Mouse (Mus musculus) ES-CJ7 (cell line): ENCODE data around the gene Cpa2.

Experiments used
- DNase-seq: peaks from one replicate; pipeline ENCODE4 v3.0.0; 2011; ENCODE audit warnings: low read depth, low spot score

Cpa2 gene

DNA sequence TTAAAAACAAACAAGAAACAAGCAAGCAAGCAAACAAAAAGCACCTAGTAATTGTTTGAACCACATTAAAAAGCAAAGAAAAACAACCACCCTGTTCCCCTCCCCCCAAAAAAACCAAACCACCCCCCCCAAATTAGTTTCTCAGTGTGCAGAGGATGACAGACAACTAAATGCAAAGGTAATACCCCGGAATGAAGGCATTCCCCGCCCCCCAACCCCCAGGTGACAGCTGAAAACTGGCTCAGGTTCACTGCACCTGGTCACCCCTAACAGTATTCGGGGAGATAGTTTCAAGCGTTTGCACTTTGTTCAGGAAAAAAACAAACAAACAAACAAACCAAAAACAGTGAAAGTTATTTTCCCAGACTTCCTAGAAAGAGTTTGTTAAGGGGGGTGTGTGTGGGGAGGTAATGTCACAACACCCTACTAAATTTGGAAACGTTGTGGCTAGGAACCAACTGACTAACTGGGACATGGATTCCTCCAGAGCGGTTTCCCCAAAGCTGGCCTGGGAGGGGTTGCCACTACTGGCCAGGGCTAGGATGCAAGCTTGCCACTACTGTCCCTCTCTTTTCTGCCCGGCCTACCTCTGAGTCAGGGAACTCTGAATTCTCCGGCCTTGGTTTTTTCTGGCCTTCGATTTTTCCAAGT, 6.4 kb downstream of the Cpa2 start:
- no peak for DNase-seq

DNA sequence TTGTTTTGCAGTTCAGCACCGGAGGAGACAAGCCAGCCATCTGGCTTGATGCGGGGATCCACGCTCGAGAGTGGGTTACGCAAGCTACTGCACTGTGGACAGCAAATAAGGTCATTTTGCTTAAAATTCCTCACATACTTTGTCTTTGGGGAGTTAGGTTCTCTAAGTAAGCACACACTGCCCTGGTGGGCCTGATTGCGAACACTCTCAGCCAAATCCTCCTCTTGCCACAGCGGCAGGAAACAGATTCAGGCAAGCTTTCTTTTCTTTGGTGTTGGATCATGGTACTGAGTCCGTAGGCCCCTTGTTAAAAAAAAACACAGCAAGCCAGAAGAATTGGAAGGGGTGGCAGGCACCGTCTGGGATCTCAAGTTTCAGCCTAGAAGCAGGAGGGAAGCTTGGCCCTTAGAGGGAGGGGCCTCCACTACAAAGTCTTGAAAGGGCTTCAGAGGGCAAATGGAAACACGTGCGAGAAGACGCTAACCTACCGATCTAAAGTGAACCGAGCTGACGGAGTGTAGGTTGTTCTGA, 7.9 kb downstream of the Cpa2 start:
- DNase-seq = peak; percentile 80

DNA sequence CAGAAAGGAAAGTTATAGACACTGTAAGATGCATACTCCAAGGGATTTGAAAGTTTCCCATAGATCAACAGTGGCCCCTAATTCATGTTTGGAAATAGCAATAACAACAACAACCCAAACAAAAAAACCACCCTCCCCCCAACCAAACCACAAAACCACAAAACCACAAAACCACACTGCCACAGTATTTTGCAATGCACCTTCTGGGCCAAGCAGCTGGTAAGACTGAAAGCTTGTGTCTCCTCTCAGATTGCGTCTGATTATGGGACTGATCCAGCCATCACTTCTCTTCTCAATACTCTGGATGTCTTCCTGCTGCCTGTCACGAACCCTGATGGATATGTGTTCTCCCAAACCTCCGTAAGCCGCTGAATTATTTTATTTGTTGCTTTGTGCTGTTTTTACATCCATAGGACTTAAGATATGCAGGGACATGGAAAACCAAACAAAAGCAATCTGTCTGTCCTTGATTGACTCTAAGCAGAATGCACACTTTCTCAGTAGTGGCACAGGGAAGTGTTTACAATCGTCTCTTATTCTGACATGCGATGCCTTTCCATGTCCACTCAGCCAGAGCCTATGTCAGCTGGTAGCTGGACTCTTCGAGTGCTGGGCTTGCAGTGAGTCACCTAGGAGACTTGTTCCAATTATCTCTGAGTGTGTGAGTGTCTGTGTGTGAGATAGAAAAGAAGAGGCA, 9.3 kb downstream of the Cpa2 start:
- DNase-seq = no peak

DNA sequence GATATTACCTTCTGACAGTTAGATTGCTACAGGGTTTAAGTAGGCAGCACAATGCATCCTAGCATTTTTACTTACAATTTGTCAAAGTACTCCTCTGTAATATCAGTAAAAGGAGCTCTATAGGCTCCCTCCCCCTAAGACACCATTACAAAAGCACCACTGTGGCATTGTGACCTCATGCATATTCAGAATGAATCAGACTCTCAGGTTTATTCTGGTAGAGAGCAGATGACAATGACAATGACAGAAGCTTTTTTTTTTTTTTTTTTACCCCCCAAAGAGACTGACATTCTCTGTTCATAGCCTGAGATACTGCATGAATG, 9.8 kb downstream of the Cpa2 start:
- no peak for DNase-seq

DNA sequence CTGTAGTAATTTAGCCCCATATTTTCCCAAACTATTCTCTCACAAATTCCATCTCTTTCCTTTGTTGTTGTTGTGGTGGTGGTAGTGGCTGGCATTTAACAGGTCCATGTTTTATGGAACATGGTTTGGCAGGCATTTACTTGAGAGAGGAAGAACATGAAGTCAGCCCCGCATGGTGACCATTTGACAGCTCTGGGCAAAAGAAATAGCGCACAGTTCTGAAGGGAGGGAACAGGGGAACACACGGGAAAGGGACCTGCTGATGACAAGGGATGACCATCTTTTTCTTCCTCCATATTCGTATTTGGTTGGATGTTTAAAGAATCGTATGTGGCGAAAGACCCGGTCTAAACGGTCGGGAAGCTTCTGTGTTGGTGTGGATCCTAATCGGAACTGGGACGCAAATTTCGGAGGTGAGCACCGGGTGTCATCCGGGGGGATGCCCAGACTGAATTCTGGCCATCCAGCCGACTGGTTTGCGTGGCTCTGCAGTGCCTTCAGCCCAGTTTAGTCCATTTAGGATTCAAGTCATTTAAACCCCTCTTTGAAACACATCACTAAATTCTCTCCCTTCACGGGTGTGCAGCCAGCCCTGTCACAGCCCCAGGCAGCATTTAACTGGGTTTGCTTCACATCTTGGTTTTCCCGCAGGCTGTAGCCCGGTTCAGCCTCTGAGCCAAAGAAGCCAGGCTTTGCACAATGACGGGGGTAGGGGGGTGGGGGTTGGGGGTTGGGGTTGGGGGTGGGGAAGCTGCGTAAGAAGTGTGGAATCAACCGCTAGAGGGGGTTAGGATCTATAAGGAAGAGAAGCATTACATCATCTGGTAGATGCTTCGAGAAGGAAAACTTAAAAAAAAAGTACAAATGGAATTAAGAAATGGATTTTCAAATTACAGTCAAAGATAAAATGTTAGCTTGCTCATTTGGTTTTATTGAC, 10.5 kb downstream of the Cpa2 start:
- DNase-seq = peak; percentile 78

DNA sequence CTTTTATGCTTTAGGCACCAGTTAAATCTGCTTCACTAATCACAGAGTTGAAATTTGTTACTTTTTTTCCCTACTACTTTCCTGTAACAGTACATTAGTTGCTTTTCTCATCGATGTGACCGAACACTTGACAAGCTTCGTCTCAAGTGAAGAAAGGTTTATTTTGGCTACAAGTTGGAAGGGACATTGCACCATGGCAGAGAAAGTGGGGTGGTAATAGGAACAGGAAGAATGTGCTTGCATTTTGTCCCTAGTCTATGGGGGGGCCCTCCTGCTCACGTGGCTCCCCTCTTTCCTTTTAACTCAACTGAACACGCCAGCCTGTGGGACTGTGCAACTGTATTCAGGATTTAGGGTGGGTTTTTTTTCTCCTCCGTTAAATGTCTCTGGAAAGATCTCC, 11.2 kb downstream of the Cpa2 start:
- no peak for DNase-seq

DNA sequence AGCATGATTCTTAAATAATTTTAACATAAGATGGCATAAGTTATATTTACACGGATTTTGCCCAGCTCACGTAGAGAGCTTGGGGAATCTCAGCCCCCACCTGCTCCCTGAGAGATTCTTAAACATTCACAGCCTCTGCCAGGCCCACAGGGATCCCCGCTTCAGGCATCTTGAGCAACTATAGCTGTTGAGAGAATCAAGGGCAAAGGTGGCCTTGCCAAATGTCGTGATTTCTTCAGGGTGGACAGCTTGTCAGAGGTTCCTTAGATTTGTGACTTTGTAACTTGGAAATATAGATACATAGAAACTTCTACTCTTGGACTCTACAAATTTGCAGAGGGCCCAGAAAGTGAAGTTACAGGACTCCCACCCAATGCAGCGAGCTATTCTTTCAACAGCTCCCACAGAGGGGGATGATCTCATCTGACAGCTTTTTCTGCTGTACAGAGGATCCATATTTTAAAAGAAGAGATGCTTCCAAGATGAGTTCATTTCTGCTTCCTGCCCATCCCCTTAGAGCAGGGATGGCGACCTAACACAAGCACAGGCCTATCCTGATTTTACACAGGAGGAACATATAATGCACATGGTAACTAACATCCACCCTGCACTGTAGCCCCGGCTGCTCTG, 12.1 kb downstream of the Cpa2 start:
- DNase-seq = no peak

DNA sequence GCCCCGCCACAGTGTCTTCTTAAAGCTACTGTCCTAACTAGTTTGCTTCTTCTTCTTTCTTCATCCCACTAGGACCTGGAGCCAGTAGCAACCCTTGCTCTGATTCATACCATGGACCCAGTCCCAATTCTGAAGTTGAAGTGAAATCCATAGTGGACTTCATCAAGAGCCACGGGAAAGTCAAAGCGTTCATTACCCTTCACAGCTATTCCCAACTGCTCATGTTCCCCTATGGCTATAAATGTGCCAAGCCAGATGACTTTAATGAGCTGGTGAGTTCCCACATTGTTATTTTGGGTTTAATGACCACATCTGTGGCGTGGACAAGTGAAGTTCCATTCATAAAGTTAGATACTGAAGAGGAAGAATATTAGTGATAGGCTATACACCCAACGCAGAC, 12.7 kb downstream of the Cpa2 start:
- no peak for DNase-seq

DNA sequence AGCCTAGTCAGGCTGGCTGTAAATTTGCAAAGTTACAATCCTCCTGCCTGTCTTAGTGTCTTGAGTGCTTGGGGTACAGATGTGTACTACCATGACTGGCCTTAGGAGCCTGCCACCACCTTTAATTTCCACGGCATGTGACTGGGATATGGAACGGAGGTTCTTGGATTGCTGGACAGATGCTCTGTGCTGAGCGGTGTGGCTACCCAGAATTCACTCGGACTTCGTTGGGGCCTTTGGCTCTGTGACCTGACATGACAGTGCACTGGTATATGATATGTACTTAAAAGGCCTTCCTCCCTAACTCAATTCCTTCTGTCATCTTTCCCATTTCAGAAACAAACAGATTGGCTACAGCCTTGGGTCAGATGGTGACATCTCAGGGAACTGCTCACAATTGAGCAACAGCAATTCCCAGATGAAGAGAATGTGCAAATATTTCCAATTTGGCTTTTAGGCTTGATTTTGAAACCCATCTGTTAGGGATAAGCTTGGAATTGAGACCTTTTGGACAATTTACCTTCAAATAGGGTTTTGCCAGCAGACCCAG, 13.3 kb downstream of the Cpa2 start:
- DNase-seq = no peak

DNA sequence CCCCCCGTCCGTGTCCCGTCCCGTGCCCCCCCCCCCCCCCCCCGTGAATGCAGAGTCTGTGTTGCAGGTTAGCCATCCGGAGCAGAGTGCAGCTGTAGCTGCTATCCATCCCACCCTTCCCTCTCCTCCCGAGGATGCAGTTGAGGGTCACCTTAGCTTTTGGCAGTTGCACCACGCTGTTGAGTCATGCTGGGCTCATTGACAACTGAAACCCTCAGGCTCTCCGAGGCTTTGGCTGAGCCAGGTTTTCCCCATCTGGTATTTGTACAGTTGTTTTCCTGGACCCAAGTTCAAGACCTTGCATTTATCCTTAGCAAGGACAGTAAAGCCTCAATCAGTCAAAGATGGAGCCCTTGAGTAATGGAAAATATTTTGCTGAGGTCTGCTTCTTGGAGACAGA, 14.7 kb downstream of the Cpa2 start:
- peak; percentile 43 for DNase-seq

DNA sequence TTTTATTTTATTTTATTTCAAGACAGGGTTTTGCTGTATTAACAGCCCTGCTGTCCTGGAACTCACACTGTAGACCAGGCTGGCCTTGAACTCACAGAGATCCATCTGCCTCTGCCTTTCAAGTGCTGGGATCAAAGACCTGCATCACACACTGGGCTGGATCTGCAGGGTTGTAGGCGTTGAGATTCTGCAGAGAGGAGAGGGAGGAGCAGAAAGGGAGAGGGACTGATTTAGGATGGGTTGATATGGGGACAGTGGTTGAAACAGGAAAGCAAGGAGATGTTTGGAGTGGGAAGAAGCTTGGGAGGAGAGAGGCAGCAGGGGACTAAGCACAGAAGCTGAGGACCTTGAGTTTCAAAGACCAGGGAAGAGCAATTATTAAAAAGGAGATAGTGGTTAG, 18.3 kb downstream of the Cpa2 start:
- no peak for DNase-seq

DNA sequence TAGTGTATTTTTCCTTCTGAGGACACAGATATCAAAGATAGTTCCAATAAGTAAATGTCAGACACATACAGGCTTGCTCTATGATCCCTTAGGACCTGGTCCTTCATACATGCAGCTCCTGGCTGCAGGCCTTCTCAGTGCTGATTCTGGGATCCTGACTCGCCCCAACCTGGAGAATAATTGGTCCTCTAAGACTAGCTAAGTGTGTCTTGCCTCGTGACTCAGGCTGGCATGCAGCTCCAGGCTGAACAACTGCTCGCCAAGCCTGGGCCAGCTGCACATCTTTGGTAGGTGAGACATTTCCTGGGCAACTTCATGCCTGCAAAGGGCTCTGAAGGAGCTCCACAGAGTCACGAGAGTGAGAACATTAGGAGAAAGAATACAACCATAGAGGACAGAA, 20.8 kb downstream of the Cpa2 start:
- no peak for DNase-seq

DNA sequence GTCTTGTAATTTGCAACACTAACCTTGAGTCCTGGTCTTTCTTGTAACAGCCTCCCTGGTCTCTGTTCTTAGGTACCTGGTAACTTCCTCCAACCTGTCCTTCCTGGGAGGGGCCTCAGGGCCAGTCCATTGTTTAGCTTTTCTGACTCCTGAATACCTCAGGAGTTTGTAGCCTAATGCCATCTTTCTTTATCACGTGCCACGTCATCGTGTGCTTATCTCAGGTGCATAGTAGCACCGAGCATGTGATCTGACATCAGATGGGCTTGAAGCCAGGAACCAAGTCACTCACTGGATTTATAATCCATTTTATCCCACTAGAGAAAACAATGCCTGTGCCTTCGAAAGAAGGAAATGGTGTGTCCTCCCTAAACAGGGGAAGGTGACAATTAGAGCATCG, 22.2 kb downstream of the Cpa2 start:
- DNase-seq = no peak

DNA sequence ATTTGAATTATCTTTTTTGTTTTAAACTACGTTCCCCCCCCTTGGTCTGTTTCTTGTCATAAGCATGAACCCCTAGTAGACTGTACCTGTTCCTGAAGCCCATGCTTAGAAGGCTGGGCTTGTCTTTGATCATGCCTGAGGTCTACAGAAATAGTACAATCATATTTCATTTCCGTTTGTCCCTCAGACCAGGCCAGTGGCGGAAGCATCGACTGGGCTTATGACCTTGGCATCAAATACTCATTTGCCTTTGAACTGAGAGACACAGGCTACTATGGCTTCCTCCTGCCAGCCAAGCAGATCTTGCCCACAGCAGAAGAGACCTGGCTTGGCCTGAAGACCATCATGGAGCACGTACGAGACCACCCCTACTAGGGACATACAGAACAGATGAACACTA, 22.7 kb downstream of the Cpa2 start:
- DNase-seq = no peak

DNA sequence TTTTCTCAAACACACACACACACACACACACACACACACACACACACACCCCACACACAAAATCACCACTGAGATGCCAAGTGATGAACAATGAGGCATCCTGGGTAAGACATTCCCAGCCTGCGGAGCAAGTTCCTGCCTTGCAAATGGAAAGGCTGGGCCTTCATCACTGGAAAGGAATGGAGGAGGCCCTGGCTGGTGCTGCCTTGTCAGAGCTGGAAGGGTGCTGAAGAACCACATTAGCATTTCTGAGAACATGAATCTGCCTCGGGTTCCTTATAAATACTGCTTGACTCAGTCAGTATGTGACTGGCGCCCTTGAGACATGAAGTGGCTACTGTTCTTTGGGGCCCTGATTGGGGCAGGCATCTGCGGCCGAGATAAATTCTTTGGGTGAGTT, 26.7 kb downstream of the Cpa2 start, which contains the start of gene Cpa4:
TSS of gene Cpa4 (plus strand) at position 301 of the 400 bp plus-strand sequence.
- DNase-seq = no peak

DNA sequence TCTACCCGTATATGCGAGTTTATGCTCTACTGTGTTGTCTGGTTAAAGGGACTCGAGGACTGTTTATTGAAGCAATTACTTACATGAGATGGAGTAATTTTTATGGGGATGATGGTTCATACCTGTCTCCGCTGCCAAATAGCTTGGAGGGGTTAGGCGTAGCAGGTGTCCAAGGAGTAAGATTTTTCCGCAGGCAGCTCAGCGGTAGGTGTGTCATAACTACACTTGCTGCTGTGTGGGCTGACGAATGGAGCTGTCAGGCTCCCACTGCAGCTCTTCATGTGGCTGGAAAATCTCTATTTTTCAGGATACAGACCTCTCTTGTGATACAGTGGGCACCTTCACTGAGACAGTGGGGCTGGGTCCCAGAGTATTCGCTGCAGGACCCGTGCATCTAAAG, 27.9 kb downstream of the Cpa2 start:
- DNase-seq = no peak

DNA sequence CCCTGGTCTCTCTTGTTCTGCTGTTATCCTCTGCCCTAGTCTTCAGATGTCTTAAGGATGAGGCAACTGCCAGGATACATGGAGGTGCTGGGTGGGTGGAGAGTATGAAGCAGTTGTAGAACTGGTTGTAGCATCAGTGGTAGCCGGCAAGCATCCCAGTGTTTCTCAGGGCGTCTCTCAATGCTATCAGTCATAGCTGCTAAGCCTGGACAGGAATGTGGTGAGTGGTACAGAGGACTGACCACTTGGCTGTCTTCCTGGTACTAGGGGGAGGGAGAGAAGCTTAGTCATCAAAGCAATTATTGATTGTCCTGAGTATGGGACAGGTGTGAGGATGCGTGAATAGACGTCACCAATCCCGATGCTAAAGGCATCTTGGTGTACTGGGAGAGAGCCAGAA, 28.6 kb downstream of the Cpa2 start:
- DNase-seq = no peak

DNA sequence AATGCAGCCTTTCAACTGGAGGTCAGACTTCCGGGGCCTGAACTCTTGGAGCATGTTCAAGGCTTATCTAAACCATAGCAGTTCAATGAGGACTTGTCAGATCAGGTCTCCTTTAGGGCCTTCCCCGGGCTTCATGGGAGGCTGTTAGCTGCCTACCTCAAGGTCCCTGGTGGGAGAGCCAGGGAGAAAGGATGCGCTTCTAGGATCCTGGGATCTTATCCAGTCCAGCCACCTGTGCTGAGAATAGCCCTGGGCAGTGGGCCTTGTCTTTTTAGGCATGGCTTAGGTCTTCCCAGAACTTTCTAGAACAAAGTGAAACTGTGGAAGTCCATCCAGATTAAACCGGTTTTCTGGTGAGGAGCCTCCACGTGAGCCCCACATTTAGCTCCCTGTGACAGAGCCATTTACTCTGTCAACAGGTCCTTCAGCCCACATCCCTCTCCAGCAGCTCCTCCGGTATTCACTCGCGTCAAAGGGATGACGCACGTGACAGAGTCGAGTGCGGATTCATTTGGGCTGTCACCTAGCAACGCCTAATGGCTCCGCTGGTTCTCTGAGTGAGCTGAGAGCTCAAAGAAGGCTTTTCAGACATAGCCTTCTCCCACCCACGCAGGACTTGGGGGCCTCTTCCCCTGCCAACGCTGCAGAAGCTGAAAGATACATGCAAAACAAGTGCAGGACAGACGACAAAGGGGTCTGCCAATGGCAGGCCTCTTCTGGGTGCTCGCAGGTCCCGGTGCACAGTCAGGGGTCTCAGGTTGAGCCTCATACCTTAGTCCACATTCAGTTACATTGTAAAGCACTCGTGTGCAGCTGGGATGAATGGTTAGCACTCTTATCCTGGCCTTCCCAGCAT, 31.3 kb downstream of the Cpa2 start:
- DNase-seq = peak; percentile 39

DNA sequence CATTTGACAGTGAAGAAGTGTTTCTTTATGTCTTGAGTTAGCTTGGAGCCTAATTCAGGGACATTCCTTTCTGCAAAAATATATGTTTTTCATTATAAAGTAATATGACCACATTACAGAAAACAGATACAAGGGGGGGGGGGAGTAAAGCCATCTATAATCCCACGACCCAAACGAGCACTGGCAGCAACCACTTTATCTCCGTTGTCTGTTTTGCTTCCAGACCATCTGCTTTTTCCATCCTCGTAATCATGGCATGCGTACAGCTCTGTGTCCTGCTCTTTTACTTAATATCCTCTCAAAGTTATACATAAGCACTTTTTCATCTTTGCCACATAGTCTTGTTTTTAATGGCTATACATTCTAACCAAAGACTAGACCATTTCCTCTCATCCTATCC, 32.0 kb downstream of the Cpa2 start:
- no peak for DNase-seq

DNA sequence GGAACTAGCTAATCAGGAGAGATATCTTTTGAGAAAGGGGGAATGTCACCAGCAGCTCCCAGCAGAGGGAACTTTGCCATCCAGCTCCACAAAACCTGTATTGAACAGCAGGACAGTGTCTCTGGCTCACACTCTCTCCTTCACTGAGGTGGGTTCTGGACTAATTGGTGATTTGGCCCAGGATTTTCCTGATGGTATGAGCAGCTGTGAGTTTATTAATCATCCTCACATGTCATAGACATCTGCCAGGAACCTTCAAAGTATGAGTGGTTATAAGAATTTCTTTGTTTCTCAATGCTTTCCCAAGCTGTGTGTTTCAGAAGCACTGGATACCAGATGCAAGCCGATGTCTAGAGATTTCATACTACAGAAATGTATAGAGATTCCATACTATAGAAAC, 33.6 kb downstream of the Cpa2 start:
- no peak for DNase-seq
